Mouse (Mus musculus): ENCODE data around the gene Plekhh2. TPM values are rescaled to one million over a fixed set of nuclear protein-coding genes. Genes with fewer than 3 reads are reported as not detected.

Plekhh2 gene
- 8.2 and 9.5 TPM in 2 replicates for polyA plus RNA-seq (2015; fragmentation: Nextera tagmentation; extraction: Ambion mirVana)

GRCm38 (mm10) chr17:84511682-84512515, at the start of gene Plekhh2:
Gene Plekhh2 (plus strand): TSS chr17:84511895.
- ATAC-seq (ENCODE audit: insufficient number of reproducible peaks, low FRiP score, low TSS enrichment, low read depth), result peak; percentile 85
- H3K9ac ChIP-seq, result peak within 1 kb of the TSS; percentile 72
- peaks cover 20% of the 10 kb centered on the region for H3K4me1 ChIP-seq
- peak within 1 kb of the TSS; percentile 82 for H3K4me2 ChIP-seq
- WGBS, result under 1% methylated on average over 79 of the region's 79 CpGs
- H3K27ac ChIP-seq, result peak within 1 kb of the TSS; percentile 89
- H3K4me3 ChIP-seq, result peak within 1 kb of the TSS; percentile 71
- no peaks in the 10 kb centered on the region for H3K36me3 ChIP-seq
- no peaks in the 10 kb centered on the region for H3K27me3 ChIP-seq
- no peaks in the 10 kb centered on the region for H3K9me3 ChIP-seq

GRCm38 (mm10) chr17:84465753-84466608, 45.7 kb upstream of the Plekhh2 start, which contains the start of gene Thada:
Gene Thada (minus strand): TSS chr17:84466205.
- peak; percentile 95 for ATAC-seq (ENCODE audit: insufficient number of reproducible peaks, low FRiP score, low TSS enrichment, low read depth)
- no peaks in the 10 kb centered on the region for H3K27me3 ChIP-seq
- H3K36me3 ChIP-seq, result peaks cover 5% of the 10 kb centered on the region
- peaks cover 16% of the 10 kb centered on the region for H3K4me1 ChIP-seq
- H3K9ac ChIP-seq, result peak within 1 kb of the TSS; percentile 91
- H3K4me2 ChIP-seq, result peak within 1 kb of the TSS; percentile 76
- no peaks in the 10 kb centered on the region for H3K9me3 ChIP-seq
- peak within 1 kb of the TSS; percentile 99 for H3K4me3 ChIP-seq
- under 1% methylated on average over 67 of the region's 67 CpGs for WGBS
- H3K27ac ChIP-seq, result peak within 1 kb of the TSS; percentile 87

DNA sequence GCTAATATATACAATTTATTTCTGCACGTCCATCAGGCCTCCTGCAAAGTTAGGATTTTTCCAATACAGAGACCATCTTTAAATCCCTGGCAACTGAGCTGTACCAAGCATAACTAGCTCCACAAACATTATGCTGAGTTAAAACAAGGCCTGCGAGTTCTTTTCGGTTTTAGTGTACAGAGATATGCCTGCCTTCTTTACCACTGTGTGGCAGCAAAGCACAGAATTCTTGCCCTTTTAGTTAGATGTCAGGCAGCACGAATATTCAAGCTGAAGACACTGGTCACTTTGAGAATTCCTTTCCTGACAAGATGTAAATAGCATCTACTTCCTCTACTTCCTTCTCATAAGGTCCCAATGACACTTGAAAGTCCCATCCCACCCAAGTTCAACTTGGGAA, 37.4 kb upstream of the Plekhh2 start:
- no peak overlapping the region for H3K27ac ChIP-seq
- no peak overlapping the region for H3K9ac ChIP-seq
- H3K27me3 ChIP-seq, result no peaks in the 10 kb centered on the region
- no peak overlapping the region for H3K4me3 ChIP-seq
- no peaks in the 10 kb centered on the region for H3K4me1 ChIP-seq
- no peak for ATAC-seq (ENCODE audit: insufficient number of reproducible peaks, low FRiP score, low TSS enrichment, low read depth)
- no peak overlapping the region for H3K4me2 ChIP-seq
- H3K36me3 ChIP-seq, result no peaks in the 10 kb centered on the region
- WGBS, result 61% methylated on average over 4 of the region's 4 CpGs
- no peaks in the 10 kb centered on the region for H3K9me3 ChIP-seq

- Histone ChIP-seq H3K4me2 (no peak overlapping the region), H3K27me3 (no peaks in the 10 kb centered on the region), H3K9ac (no peak overlapping the region), H3K27ac (no peak overlapping the region), H3K4me1 (0 out of 2 replicates have a peak, but pooled peaks cover 4% of the 10 kb centered on the region), H3K36me3 (no peaks in the 10 kb centered on the region), H3K4me3 (no peak overlapping the region), H3K9me3 (no peaks in the 10 kb centered on the region)
- WGBS, result 82% methylated on average over 5 of the region's 5 CpGs
- no peak for ATAC-seq (ENCODE audit: insufficient number of reproducible peaks, low FRiP score, low TSS enrichment, low read depth)
Measured at GRCm38 (mm10) chr17:84477176-84477575, 34.5 kb upstream of the Plekhh2 start.

DNA sequence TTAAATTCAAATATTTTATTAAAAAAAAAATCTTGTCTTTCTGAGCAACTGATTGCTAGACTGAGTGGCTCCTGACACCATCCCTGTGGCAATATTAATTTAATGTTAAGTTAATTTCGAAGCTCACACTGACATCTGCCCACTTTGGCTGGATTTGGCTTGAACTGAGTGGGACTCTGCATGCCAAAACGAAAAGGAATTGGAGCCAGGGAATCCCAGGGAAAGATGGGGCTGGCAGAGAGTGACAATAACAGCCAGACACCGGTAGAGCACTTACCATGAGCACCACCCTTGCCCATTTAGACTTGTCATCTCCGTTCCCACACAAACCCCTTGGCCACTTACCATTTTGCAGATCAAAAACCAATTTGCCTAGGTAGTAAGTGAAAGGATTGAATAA, 33.4 kb upstream of the Plekhh2 start:
- Histone ChIP-seq H3K9me3 (no peaks in the 10 kb centered on the region), H3K27me3 (no peaks in the 10 kb centered on the region), H3K36me3 (no peaks in the 10 kb centered on the region), H3K9ac (no peak overlapping the region), H3K4me1 (0 out of 2 replicates have a peak, but pooled peaks cover 4% of the 10 kb centered on the region), H3K4me3 (no peak overlapping the region), H3K4me2 (no peak overlapping the region), H3K27ac (no peak overlapping the region)
- no peak for ATAC-seq (ENCODE audit: insufficient number of reproducible peaks, low FRiP score, low TSS enrichment, low read depth)
- WGBS, result 81% methylated on average over 4 of the region's 4 CpGs

DNA sequence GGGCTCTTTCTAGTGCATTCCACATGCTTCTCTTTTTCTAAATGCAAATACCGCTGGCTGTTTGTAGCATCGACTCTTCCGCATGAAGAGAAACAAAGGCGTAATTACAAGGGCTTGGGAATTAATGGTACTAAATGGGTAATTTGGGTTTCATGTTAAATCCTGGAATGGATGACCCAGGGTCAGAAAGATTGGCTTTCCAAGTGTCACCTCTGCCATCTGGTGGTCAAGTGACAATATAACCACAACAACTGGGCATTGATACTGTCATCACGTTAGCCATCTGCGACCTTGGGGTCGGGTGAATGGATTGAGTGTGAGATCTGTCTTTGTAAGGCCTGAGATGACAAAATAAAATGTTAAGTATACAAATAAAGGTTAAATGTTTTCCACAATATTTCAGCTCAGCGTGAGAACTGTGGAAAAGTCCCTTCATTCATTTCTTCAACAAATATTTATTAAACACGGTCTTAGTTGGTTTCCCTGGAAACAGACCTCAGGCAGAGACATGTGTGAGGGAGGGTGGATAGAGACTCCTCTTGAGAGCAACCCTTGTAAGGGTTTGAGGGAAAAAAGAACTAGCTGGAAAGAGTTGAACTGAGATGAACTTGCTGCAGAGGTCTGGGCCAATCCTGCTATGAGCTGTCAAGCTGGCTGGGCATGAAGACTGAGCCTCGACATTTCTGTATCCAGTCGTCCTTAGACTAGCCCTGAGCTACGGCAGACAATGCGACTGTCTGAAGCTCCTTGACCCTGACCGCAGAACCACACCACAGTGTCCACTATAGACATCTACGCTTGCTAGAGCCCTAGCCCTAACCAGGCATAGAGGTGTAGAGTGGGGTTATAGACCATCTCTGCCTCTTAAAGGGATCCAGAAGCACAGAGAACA, 31.0 kb upstream of the Plekhh2 start:
- H3K27me3 ChIP-seq, result no peaks in the 10 kb centered on the region
- H3K4me3 ChIP-seq, result no peak overlapping the region
- ATAC-seq (ENCODE audit: insufficient number of reproducible peaks, low FRiP score, low TSS enrichment, low read depth), result no peak
- no peaks in the 10 kb centered on the region for H3K36me3 ChIP-seq
- 0 out of 2 replicates have a peak overlapping the region, but pooled peaks have one; percentile 24 for H3K27ac ChIP-seq
- no peak overlapping the region for H3K4me2 ChIP-seq
- no peaks in the 10 kb centered on the region for H3K9me3 ChIP-seq
- H3K4me1 ChIP-seq, result 0 out of 2 replicates have a peak, but pooled peaks cover 4% of the 10 kb centered on the region
- 53% methylated on average over 15 of the region's 15 CpGs for whole genome bisulfite sequencing
- H3K9ac ChIP-seq, result no peak overlapping the region

DNA sequence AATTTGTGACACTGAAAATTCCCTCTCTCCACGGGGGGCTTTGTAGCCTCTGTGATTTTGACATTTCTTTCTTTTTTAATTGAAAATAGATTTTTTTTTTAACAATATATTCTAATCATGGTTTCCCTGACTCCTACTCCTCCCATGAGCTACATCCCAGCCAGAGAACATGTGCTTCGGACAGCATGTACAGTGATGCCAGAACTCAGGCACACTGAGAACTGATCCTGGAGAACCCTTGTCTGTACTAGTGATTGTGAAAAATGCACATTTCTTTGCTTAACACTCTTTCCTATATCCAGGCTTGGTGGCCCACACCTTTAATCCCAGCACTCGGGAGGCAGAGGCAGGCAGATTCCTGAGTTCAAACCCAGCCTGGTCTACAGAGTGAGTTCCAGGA, 28.9 kb upstream of the Plekhh2 start:
- H3K4me2 ChIP-seq, result no peak overlapping the region
- 88% methylated on average over 3 of the region's 3 CpGs for WGBS

GRCm38 (mm10) chr17:84483673-84484320, 27.9 kb upstream of the Plekhh2 start:
- H3K4me2 ChIP-seq, result no peak overlapping the region
- ATAC-seq (ENCODE audit: insufficient number of reproducible peaks, low FRiP score, low TSS enrichment, low read depth), result peak; percentile 83
- H3K9ac ChIP-seq, result no peak overlapping the region
- 32% methylated on average over 6 of the region's 6 CpGs for WGBS
- H3K4me1 ChIP-seq, result 0 out of 2 replicates have a peak, but pooled peaks cover 4% of the 10 kb centered on the region
- H3K27ac ChIP-seq, result peak overlapping the region; percentile 48
- no peak overlapping the region for H3K4me3 ChIP-seq
- H3K9me3 ChIP-seq, result no peaks in the 10 kb centered on the region
- no peaks in the 10 kb centered on the region for H3K36me3 ChIP-seq
- H3K27me3 ChIP-seq, result no peaks in the 10 kb centered on the region

More for the DNA sequence above, 28.9 kb upstream of the Plekhh2 start:
- H3K4me1 ChIP-seq, result 0 out of 2 replicates have a peak, but pooled peaks cover 4% of the 10 kb centered on the region
- H3K27ac ChIP-seq, result peak overlapping the region; percentile 48
- no peak overlapping the region for H3K4me3 ChIP-seq
- H3K27me3 ChIP-seq, result no peaks in the 10 kb centered on the region
- H3K9me3 ChIP-seq, result no peaks in the 10 kb centered on the region
- no peak overlapping the region for H3K9ac ChIP-seq
- no peak for ATAC-seq (ENCODE audit: insufficient number of reproducible peaks, low FRiP score, low TSS enrichment, low read depth)
- no peaks in the 10 kb centered on the region for H3K36me3 ChIP-seq

DNA sequence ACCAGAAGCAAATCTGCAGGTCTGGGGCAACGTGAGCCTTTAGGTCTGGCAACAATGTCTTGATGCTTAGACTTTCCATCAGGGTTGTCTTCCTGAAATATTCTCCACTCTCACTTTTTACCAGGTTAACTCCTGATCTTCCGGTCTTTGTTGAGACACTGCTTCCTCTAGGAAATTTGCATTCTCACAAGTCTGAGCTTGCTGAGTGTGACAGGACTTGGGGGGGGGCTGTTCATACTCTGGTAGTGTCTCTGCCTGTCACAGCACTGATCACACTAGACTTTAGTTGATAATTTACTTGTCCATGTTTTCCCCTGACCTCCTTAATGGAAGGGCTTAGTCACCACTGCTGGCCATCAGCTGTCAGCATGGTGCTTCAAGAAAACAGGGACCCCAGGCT, 24.3 kb upstream of the Plekhh2 start:
- Histone ChIP-seq H3K4me1 (no peaks in the 10 kb centered on the region), H3K36me3 (no peaks in the 10 kb centered on the region), H3K9me3 (no peaks in the 10 kb centered on the region), H3K4me2 (no peak overlapping the region), H3K27ac (no peak overlapping the region), H3K9ac (no peak overlapping the region), H3K4me3 (no peak overlapping the region), H3K27me3 (no peaks in the 10 kb centered on the region)
- WGBS, result 68% methylated on average over 2 of the region's 2 CpGs
- no peak for ATAC-seq (ENCODE audit: insufficient number of reproducible peaks, low FRiP score, low TSS enrichment, low read depth)

DNA sequence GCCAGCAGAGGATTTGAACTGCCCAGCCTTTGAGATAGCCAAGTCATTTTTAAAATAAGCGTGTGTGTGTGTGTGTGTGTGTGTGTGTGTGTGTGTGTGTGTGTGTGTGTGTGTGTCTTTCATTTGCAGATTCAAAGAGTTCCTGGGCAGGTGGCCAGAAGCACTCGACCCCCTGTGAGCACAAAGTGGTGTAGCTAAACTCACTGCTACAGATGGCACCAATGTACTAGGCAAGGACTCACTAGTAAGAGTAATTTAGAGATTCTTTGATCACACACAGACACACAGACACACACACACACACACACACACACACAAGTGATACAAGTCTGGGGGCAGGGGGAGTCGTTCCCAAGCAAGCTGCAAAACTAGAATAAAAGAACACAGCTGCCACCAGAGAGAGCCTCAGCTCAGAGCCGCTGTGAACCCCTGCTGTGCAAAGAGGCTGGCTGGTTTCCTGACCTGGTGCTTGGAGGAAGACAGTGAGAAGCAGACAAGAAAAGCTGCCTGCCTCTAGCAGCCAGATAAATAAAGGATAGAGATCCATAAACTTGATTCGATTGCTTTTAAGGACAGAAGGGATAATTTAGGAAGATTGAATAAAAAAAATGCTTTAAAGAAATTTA, 19.3 kb upstream of the Plekhh2 start:
- no peak overlapping the region for H3K4me3 ChIP-seq
- no peaks in the 10 kb centered on the region for H3K27me3 ChIP-seq
- H3K36me3 ChIP-seq, result no peaks in the 10 kb centered on the region
- ATAC-seq (ENCODE audit: insufficient number of reproducible peaks, low FRiP score, low TSS enrichment, low read depth), result no peak
- H3K27ac ChIP-seq, result no peak overlapping the region
- no peaks in the 10 kb centered on the region for H3K9me3 ChIP-seq
- WGBS, result 27% methylated on average over 5 of the region's 5 CpGs
- H3K9ac ChIP-seq, result no peak overlapping the region
- no peaks in the 10 kb centered on the region for H3K4me1 ChIP-seq
- H3K4me2 ChIP-seq, result no peak overlapping the region
